Mouse (Mus musculus): Measurements from ENCODE around the gene Kcnma1. TPM values are rescaled to one million over a fixed set of nuclear protein-coding genes. Genes with fewer than 3 reads are reported as not detected.

The Kcnma1 gene
- total RNA-seq, 2 experiments from 2014 or later = not detected

GRCm38 (mm10) chr14:23633011-23633595 lies 381.2 kb downstream of the Kcnma1 start:
- ATAC-seq (replicated peaks; ENCODE audit: low FRiP score, poor library complexity, severe bottlenecking) = no peak

GRCm38 (mm10) chr14:23626925-23627324 lies 387.4 kb downstream of the Kcnma1 start:
- ATAC-seq (replicated peaks; ENCODE audit: low FRiP score, poor library complexity, severe bottlenecking) = no peak

GRCm38 (mm10) chr14:23626114-23626513 lies 388.2 kb downstream of the Kcnma1 start:
- ATAC-seq (replicated peaks; ENCODE audit: low FRiP score, poor library complexity, severe bottlenecking) = no peak

GRCm38 (mm10) chr14:23625436-23625835 lies 388.9 kb downstream of the Kcnma1 start:
- ATAC-seq (replicated peaks; ENCODE audit: low FRiP score, poor library complexity, severe bottlenecking) = no peak

GRCm38 (mm10) chr14:23624455-23624854 lies 389.8 kb downstream of the Kcnma1 start:
- ATAC-seq (replicated peaks; ENCODE audit: low FRiP score, poor library complexity, severe bottlenecking) = no peak

- ATAC-seq (replicated peaks; ENCODE audit: low FRiP score, poor library complexity, severe bottlenecking) = no peak
These were observed 393.6 kb downstream of the Kcnma1 start for GRCm38 (mm10) chr14:23620685-23621084.

GRCm38 (mm10) chr14:23618973-23619372 lies 395.3 kb downstream of the Kcnma1 start:
- ATAC-seq (replicated peaks; ENCODE audit: low FRiP score, poor library complexity, severe bottlenecking) = no peak

- no peak for ATAC-seq (replicated peaks; ENCODE audit: low FRiP score, poor library complexity, severe bottlenecking)
These were observed 396.2 kb downstream of the Kcnma1 start for GRCm38 (mm10) chr14:23618081-23618480.

- ATAC-seq (replicated peaks; ENCODE audit: low FRiP score, poor library complexity, severe bottlenecking) = no peak
These were observed 404.2 kb downstream of the Kcnma1 start for GRCm38 (mm10) chr14:23610054-23610453.

- ATAC-seq (replicated peaks; ENCODE audit: low FRiP score, poor library complexity, severe bottlenecking) = no peak
These were observed 408.6 kb downstream of the Kcnma1 start for GRCm38 (mm10) chr14:23605740-23606139.

GRCm38 (mm10) chr14:23602937-23603336 lies 411.4 kb downstream of the Kcnma1 start:
- no peak for ATAC-seq (replicated peaks; ENCODE audit: low FRiP score, poor library complexity, severe bottlenecking)

- no peak for ATAC-seq (replicated peaks; ENCODE audit: low FRiP score, poor library complexity, severe bottlenecking)
These were observed 412.2 kb downstream of the Kcnma1 start for GRCm38 (mm10) chr14:23602054-23602453.

- ATAC-seq (replicated peaks; ENCODE audit: low FRiP score, poor library complexity, severe bottlenecking) = no peak
These were observed 419.7 kb downstream of the Kcnma1 start for GRCm38 (mm10) chr14:23594629-23595028.

GRCm38 (mm10) chr14:23592826-23593447 lies 421.4 kb downstream of the Kcnma1 start:
- ATAC-seq (replicated peaks; ENCODE audit: low FRiP score, poor library complexity, severe bottlenecking) = no peak

- no peak for ATAC-seq (replicated peaks; ENCODE audit: low FRiP score, poor library complexity, severe bottlenecking)
These were observed 424.4 kb downstream of the Kcnma1 start for GRCm38 (mm10) chr14:23589744-23590481.

GRCm38 (mm10) chr14:23587451-23587850 lies 426.8 kb downstream of the Kcnma1 start:
- ATAC-seq (replicated peaks; ENCODE audit: low FRiP score, poor library complexity, severe bottlenecking) = no peak

GRCm38 (mm10) chr14:23583235-23583634 lies 431.1 kb downstream of the Kcnma1 start:
- ATAC-seq (replicated peaks; ENCODE audit: low FRiP score, poor library complexity, severe bottlenecking) = 0 out of 2 replicates have a peak, but pooled peaks have one; percentile 49

GRCm38 (mm10) chr14:23581282-23581681 lies 433.0 kb downstream of the Kcnma1 start:
- no peak for ATAC-seq (replicated peaks; ENCODE audit: low FRiP score, poor library complexity, severe bottlenecking)

GRCm38 (mm10) chr14:23575951-23576350 lies 438.3 kb downstream of the Kcnma1 start:
- no peak for ATAC-seq (replicated peaks; ENCODE audit: low FRiP score, poor library complexity, severe bottlenecking)

GRCm38 (mm10) chr14:23574136-23574535 lies 440.2 kb downstream of the Kcnma1 start:
- no peak for ATAC-seq (replicated peaks; ENCODE audit: low FRiP score, poor library complexity, severe bottlenecking)

- no peak for ATAC-seq (replicated peaks; ENCODE audit: low FRiP score, poor library complexity, severe bottlenecking)
These were observed 440.9 kb downstream of the Kcnma1 start for GRCm38 (mm10) chr14:23573385-23573784.

All from erythroid progenitor cell, adult 5-6 weeks (primary cell).